Mouse (Mus musculus): Measurements from ENCODE around the gene Rpl7a.
"Not testable (repeated sequence)": the region's sequence is repeated elsewhere in the genome, so short reads cannot be mapped to it uniquely, and the experiment has no call there.

The Rpl7a gene

DNA sequence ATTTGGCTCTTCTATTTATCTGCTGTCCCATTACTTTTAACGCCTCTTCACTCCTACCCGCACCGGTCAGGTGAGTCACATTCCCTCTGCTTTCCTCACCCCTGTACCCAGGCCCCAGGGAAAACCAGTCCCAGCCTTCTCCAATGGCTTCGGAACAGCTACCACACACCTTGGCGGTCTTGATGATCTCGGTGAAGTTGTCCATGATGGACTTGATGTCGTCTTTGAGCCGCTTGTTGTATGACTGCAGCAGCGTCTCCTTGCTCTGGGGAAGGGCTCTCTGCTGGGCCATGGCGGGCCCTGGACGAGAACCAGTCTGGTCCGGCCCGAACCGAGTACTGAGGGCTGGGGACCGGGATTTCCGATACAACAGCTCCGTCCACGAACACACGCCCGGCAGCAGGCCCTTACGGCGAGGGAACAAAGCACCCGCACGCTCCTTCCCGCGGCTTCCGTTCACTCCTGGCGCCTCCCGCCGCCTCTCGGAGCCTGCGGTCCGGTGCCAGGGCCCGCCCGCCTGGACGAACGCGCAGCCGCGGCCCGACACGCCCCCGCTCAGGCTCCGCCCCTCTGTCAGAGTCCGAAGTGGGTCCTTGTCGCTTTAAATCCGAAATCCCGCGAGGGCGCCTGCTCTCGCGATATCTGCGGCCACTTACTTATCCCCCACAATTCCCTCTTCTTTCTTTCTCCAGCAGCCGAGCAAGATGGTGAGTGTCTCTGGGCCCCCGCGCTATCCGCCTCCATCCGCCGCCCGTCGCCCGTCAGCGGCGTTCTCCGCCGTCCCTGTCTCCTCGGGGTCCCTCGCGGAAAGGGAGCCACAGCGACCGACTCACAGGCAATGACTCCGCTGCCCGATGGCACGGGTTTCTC is at the start of gene Rpl7a, which contains the start of gene Med22:
Rpl7a (plus strand) TSS at position 641 of the 870 bp plus-strand sequence.
Med22 (minus strand) TSS at position 554 of the 870 bp plus-strand sequence.
- DNase-seq (ENCODE audit: low read depth, low spot score): peak; percentile 98

DNA sequence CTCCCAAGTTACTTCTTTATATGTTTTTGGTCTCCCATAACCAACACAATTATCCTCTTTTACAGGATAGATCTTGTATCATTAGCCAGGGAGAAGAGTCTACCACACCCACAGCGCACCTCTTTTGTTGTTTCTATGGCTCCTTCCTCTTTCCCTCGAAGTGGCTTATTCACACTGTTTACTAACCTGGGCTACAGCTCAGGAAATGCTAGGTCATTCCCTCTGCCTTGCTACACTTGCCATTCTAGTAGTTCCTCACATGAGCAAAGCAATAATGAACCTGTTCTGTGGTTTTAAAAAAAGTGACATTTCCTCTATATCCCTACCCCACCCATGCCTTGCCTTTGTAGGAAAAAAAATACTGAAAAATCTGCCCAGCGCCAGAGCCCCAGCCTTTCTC is 47.7 kb upstream of the Rpl7a start:
- DNase-seq (ENCODE audit: low read depth, low spot score): no peak

DNA sequence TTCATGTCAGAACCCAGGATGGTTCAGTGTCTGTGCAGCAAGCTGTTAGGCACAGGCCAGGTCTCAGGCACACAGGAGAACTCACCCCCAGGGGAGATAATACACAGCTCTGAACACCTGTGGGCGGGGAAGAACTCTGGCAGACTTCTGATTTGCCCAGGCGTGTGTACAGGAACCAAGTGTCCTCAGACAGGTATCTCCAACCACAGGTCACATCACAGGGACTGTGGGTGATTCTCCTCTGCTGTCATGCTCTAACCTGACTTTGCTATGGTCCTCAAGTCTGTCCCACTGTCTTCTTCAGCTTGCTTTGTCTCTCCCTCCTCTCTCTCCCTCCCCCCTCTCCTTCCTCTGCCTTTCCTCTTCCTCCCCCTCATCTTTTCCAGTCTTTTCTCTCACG is 45.7 kb upstream of the Rpl7a start, which contains the start of gene Abo:
Abo (minus strand) TSS at position 101 of the 400 bp plus-strand sequence.
- DNase-seq (ENCODE audit: low read depth, low spot score): no peak

DNA sequence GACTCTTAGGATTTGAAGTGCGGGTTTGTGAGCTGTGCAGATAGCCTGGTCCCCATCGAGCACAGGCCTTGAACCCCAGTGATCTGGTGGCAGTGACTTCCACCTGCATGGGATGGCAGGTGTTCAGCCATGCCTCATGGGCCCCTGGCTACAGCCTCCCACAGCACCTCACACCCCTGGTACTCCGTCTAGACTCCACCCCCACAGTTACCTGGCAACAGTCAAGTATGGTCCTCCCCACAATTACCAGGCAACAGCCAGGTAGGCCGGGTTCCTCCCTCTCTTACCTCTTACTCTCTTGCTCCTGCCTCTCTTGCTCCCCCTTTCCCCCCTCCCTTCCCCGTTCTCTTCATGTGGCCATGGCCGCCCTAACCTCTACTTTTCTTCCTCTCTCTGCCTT is 39.9 kb upstream of the Rpl7a start:
- no peak for DNase-seq (ENCODE audit: low read depth, low spot score)

DNA sequence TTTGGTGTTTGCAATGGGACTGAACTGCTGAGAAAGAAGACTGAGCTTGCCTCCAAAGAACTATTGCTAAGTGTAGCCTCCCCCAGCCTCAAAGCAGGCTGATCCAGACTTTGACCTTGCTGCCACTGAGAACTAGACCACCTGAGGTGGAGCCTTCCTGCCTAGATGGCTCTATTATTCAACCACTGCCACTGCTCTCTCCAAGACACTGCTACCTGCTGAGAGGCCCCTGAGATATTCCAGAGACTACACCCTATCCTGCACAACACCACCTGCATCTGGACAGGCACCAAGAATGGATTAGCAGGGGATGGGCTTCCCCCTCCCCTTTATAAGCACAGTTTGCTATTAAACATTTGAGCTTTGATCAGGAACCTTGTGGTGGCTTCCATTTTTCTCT is 32.0 kb upstream of the Rpl7a start:
- DNase-seq (ENCODE audit: low read depth, low spot score): no peak

DNA sequence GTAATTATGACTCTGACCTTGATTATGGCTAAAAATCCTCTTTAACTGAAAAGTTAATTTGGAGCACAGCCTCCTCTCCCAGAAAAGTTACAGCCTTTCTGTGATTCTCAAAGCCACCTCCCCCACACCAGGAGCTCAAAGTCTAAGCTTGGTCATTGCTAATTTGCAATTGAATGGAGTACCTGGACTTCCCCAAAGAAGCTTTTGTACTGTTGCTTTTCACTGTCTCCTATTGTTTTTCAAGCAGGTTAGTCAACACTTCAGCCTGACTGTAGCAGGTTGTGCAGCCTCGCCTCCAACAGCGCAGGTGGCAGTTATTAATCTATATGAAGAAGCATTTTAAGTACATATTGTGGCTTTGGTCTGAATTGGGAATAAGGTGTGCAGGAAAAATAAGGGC is 25.0 kb upstream of the Rpl7a start:
- not testable (repeated sequence) for DNase-seq (ENCODE audit: low read depth, low spot score)

DNA sequence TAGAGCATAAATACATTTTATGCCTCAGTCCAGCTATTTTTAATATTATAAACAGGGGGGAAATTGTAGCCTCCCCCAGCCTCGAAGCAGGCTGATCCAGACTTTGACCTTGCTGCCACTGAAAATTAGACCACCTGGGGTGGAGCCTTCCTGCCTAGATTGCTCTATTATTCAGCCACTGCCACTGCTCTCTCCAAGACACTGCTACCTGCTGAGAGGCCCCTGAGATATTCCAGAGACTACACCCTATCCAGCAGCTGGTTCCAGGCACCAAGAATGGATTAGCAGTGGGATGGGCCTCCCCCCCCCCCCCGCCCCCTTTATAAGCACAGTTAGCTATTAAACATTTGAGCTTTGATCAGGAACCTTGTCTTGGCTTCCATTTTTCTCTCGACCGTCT is 24.4 kb upstream of the Rpl7a start:
- DNase-seq (ENCODE audit: low read depth, low spot score): not testable (repeated sequence)

DNA sequence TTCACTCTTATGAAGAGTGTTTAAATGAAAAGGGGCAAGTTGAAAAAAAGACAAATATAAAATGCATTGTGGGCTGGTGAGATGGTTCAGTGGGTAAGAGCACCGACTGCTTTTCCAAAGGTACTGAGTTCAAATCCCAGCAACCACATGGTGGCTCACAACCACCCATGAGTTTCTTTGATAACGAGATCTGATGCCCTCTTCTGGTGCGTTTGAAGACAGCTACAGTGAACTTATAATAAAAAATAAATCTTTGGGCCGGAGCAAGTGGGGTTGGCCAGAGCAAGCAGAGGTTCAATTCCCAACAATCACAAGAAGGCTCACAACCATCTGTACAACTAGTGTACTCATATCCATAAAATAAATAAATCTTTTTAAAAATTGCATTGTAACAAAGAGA is 14.7 kb upstream of the Rpl7a start:
- no peak for DNase-seq (ENCODE audit: low read depth, low spot score)

DNA sequence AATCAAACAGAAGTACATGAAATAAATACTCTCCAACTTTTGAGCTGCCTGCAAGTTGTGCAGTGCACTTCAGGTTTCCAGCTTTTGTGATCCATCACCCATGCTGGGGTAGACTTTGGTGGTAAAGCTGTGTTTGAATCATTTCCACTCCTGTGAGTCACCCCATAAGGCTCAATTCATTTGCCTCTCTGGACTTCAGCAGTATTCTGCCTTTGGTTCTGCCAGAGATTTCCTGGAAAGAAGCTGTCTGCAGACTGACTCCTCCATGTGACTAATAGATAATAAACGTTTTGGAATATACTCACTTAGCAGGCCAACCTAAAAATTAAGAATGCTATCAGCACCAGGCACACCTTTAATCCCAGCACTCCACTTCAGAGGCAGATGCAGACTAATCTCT is 9.8 kb upstream of the Rpl7a start:
- no peak for DNase-seq (ENCODE audit: low read depth, low spot score)

DNA sequence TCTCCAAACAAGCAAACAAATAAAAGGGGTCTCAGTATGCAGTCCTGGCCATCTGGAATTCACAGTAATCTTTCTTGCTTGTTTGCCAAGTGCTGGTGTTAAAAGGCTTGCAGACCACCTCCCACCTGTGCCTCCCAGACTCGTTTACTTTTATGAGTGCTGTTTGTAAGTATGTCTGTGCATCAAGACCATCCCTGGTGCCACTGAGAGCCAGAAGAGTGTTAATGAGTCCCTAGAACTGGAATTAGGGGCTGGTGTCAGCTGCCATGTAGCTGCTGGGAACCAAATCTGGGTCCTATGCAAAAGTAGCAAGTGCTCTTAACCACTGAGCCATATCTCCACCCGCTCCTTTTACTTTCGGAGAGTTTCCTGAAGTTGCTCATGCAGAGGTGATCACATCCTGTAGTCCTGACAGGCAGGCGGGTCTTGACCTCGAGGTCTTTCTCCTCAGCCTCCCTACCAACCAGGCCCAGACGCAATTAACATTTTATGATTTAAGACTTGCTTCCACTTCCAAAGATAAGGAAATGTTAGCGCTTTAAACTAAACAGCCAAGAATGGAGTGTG is 8.6 kb upstream of the Rpl7a start:
- no peak for DNase-seq (ENCODE audit: low read depth, low spot score)

DNA sequence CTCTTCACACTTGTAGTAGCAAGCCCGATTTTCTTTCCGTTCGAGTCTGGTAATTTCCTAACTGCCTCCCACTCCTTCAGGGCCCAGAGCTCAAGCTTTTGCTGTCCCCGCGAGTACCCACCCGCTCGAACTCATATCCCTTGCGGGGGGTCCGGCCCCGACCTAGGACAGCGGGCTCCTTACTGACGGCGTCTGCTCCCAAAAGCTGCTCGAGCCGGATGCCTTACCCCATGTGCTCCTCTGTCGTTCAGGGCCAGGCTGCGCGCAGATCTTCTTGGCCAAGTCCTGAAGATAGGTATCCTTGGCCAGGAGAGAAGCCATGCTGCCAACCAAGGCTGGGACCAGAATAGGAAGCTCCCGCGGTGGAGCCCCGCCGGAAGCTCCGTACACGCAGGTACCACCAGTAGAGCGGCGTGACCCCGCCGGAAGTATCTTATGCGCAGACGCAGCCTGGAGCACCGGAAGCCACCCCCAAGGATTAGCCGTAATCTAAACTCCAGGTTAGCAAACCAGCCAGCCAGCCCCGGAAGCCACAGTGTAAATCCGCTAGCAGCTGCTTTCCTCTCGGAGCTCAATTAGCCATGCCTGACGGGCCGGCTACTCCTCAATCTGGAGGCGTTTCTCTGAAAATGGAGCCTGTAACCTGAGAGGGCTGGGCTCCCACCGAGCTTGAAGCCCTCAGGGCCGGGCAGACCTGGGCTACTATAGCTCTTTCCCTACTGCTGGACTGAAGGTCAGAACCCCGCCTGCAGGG is 7.9 kb upstream of the Rpl7a start, which contains the start of gene Surf6:
Surf6 (minus strand) TSS at position 413 of the 754 bp plus-strand sequence.
- DNase-seq (ENCODE audit: low read depth, low spot score): peak; percentile 93

DNA sequence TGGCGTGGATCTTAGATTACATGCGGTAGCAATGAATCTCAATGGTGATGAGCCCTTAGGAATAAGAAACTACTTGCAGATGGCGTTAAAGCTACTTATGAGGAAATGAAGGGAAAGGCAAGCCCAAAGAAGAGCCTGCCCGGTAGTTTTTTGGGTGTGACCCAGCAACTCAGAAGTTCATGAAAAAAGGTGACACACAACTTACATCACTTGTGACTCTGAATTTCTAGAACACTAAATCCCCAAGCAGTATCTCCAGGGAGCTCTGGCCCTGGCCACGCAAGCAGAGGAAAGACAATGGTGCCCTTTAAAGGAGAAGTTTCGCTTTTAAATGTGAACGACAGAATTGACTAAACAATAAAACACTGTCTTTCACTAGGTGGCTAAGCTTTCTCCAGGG is 7.3 kb upstream of the Rpl7a start:
- no peak for DNase-seq (ENCODE audit: low read depth, low spot score)

DNA sequence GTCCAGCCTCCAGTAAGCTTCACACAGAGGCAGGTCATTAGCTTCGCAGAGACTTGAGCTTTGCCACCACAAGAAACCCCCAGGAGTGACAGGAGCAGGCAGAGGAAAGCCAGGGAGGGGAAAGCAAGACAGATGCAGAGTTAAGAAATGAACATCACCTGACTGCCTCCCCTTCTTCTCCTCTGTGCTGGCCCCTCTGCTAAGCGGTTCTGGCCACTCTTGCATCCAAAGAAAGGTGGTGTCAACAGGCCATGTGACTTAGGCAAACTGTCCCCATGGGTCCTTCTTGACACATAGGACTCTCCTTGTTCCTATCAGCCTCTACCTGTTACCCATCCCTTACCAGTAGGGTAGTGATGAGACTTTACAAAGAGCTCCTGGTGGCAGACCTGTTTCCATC is 4.6 kb upstream of the Rpl7a start:
- no peak for DNase-seq (ENCODE audit: low read depth, low spot score)

DNA sequence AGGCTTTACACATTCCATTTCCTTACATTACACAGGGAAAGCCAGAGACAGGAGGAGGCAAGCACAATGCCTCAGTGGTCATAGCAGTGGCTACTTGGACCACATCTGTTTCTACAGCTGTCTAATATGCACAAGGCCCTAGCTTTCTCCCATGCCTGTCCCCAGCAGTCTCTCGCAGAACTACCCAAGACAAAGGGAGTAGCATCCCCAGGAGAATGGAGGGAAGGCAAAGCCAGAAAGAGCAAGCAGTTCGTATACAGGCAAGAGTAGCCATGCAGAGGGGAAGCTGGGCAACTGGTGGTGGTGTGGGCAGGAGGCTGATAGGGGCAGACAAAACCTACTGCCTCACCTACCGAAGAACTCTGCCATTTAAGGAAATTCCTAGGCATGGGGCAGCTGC is 4.1 kb upstream of the Rpl7a start:
- DNase-seq (ENCODE audit: low read depth, low spot score): no peak

DNA sequence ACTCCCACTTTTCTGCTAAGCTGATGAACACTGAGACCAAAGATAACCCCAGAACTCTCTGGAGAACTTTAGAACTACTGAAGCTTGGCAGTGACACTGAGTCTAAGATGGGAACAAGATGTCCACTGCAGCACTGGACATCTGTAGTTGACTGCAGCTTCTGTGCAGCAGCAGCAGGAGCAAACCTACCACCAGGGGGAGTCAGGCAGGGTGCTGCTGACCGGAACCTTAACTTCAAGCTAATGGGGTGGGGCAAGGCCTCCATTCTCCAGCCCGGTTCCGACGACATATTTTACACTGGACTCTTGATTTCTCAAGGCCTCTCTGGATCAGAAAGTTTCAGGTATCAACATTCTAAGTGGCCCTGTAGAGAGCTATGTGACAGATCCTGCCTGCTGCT is 3.5 kb upstream of the Rpl7a start:
- no peak for DNase-seq (ENCODE audit: low read depth, low spot score)

DNA sequence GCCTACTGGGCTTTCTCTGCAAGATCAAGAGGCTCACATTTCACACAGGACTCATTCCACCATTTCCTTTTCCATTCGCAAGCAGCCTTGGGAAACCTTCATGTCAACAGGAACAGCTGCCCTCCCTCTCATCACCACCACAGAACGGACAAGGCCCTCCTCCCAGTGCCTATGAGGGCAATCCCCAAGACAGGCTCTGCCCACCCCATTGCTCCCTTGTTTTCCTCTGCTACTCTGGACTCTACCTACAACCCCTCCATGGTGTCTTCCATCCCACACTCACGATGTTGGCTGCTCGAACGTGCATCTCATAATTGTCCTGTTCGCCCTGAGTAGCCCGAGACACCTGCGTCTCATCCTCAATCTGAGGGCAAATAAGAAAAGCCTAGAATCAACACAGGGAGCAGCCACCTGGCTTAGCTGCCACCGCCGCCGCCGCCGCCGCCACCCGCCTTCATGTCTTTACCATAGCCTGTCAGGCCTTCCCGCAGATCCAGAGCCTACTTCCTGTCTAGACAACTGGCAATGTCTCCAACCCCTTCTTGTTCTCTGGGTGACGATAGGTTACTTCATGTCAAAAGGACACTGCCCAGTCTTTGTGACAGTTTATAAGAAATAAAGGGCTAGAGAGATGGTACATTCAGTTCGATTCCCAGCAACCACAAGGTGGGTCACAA is 1.7 kb upstream of the Rpl7a start:
- no peak for DNase-seq (ENCODE audit: low read depth, low spot score)

DNA sequence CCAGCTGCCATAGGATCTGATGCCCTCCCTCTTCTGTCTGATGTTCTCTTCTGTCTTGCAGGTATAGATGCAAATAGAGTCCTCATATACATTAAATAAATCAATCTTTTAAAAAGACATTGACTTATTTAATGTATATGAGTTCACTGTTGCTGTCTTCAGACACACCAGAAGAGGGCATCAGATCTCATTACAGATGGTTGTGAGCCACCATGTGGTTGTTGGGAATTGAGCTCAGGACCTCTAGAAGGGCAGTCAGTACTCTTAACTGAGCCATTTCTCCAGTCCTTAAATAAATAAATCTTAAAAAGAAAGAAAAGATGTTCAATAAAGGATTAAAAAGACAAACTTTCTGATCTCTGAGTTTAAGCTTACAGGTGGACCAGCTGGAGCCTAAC is 1.2 kb upstream of the Rpl7a start:
- DNase-seq (ENCODE audit: low read depth, low spot score): no peak

DNA sequence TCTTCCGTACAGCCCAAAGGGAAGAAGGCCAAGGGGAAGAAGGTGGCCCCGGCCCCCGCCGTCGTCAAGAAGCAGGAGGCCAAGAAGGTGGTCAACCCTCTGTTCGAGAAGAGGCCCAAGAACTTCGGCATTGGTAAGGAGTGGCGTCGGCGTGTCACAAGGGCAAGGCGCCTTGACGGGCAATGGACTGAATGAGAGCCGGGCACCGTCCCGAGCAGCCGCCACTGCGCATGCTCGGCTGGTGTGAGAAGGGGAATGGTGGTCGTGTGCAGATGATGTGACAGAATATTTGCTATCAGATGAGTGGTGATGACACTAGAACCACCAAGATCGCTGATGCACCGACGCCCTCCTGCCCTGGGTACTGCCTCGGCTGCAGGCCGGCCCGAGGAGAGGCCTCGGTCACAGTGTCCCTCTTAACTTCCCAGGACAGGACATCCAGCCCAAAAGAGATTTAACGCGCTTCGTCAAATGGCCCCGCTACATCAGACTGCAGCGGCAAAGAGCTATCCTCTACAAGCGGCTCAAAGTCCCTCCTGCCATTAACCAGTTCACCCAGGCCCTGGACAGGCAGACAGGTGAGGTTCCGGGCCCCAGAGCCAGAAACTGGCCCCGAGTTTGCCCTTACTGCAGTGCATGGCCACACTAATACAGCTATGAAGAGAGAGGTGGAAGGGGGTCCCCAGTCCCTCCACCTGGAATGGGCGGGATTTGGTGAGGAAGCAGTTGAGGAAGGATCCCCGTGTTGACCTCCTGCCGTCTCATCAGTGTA is 616 bp downstream of the Rpl7a start:
- DNase-seq (ENCODE audit: low read depth, low spot score): no peak

DNA sequence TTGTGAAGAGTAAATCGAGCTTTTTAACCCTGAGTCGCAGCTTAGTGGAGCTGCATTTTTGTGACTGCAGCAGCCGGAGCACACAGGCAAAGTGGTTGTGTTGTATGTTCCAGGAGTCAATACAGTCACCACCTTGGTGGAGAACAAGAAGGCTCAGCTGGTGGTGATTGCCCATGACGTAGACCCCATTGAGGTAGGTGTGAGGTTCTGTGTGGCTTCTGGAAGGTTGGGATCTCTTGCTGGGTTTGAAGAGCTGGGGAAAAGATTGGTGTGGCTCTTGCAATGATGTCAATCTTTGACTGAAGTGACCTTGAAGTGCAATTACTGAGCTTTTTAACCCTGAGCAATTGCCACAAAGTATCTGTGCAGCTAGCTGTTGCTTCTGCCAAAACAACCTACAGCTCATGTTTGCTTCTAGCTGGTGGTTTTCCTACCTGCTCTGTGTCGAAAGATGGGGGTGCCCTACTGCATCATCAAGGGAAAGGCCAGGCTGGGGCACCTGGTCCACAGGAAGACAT is 1.7 kb downstream of the Rpl7a start:
- no peak for DNase-seq (ENCODE audit: low read depth, low spot score)

DNA sequence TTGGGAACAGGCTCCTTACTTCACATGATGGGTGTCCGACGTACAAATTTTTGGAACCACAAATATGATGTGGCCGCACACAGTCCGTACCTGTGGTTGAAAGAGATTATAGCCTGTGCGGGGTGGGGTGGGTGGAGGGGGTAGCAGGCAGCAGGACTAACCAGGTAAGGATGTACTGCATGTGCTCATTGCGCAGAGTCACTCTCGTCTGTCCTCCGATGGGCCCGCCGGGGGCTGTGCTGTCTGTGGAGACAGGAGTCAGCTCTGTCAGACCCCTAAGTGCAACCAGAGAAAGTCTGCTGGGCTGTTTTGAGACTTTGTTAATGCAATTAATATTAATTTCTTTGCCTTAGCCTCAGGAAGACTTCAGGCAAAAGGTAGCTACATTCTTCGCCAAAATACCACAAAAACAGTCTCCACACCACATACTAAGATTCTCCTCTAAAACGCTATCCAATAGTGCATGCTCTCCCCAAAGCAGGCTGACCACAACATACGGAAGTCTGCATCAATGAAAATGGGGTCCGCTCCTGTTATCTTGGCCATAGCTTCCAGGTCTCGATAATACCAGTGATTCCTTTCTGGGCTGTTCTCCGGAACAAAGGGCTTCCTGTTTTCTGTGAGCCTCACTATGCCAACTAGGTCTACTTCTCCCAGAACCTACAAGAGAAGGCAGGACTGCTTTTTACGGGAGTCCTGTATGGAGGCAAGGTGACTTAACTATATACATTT is 3.0 kb downstream of the Rpl7a start:
- no peak for DNase-seq (ENCODE audit: low read depth, low spot score)
